29 mouse cellular contexts compared by ENCODE assay signal in genomic region chr6:113396270-113397030, GRCm38 (mm10). TPM values are rescaled to one million over a fixed set of nuclear protein-coding genes. Genes with fewer than 3 reads are reported as not detected.
"Had no signal": no experiment of that assay in that cellular context is flagged by ENCODE, and none has a peak within 500 bp of the region (broad histone marks: within the 10 kb centered on the region; RNA-seq: fewer than 3 reads in every experiment).

No protein-coding gene starts in this region.

- H3K4me3 ChIP-seq: layer of hippocampus, adult 2 months; limb, embryonic 10.5 days; limb, embryonic 13.5 days; liver, embryonic 12.5 days; liver, embryonic 15.5 days; lung, embryonic 15.5 days; megakaryocyte, embryonic 14.5 days; midbrain, embryonic 10.5 days; midbrain, embryonic 13.5 days; myocyte; neural tube, embryonic 13.5 days; stomach, embryonic 15.5 days had no signal

- H3K9ac ChIP-seq: limb, embryonic 13.5 days; liver, embryonic 12.5 days; liver, embryonic 15.5 days; lung, embryonic 15.5 days; midbrain, embryonic 13.5 days; neural tube, embryonic 13.5 days; stomach, embryonic 15.5 days had no signal

- H3K4me2 ChIP-seq: limb, embryonic 13.5 days; liver, embryonic 12.5 days; liver, embryonic 15.5 days; lung, embryonic 15.5 days; midbrain, embryonic 13.5 days; neural tube, embryonic 13.5 days; stomach, embryonic 15.5 days had no signal

- H3K27me3 ChIP-seq: limb, embryonic 13.5 days; lung, embryonic 15.5 days; megakaryocyte, embryonic 14.5 days; midbrain, embryonic 13.5 days; neural tube, embryonic 13.5 days; stomach, embryonic 15.5 days had no signal

- ATAC-seq: liver, embryonic 12.5 days; midbrain, embryonic 13.5 days; midbrain, embryonic 16.5 days had no signal

- H3K9me3 ChIP-seq: limb, embryonic 10.5 days; limb, embryonic 13.5 days; liver, embryonic 15.5 days; lung, embryonic 15.5 days; midbrain, embryonic 10.5 days; midbrain, embryonic 13.5 days; neural tube, embryonic 13.5 days; stomach, embryonic 15.5 days had no signal

- DNase-seq: kidney, adult 9 months; kidney, postnatal 14 days; layer of hippocampus, adult 9-11 months; liver; lung, adult 18-20 months; lung, postnatal 10 days; lung, postnatal 36 days; retina, postnatal 1 day; right cerebral cortex, postnatal 25 days; thymus, postnatal 36 days had no signal

- H3K27ac ChIP-seq: layer of hippocampus, adult 2 months; limb, embryonic 10.5 days; limb, embryonic 13.5 days; liver, embryonic 12.5 days; liver, embryonic 15.5 days; lung, embryonic 15.5 days; midbrain, embryonic 10.5 days; midbrain, embryonic 13.5 days; neural tube, embryonic 13.5 days; stomach, embryonic 15.5 days had no signal

RNA-seq across cellular contexts. Expression of gene Cidec, which starts 39.1 kb away (rescaled TPM):
- total RNA-seq: layer of hippocampus, adult 2 months; layer of hippocampus, postnatal 25 days; left cerebral cortex, adult 18-20 months; left cerebral cortex, postnatal 25 days; monocyte, adult 5-6 weeks; neutrophil, adult 5-6 weeks had no signal
- polyA plus RNA-seq: kidney, embryonic 16.5 days; limb, embryonic 10.5 days; limb, embryonic 13.5 days; liver, embryonic 12.5 days; liver, embryonic 15.5 days; lung, embryonic 15.5 days; midbrain, embryonic 10.5 days; midbrain, embryonic 13.5 days; midbrain, embryonic 16.5 days; myocyte; neural tube, embryonic 13.5 days had no signal
